Mouse (Mus musculus) thymus, postnatal 36 days (tissue): ENCODE measurements around the gene Bbs9.
"Not testable (repeated sequence)": the region's sequence is repeated elsewhere in the genome, so short reads cannot be mapped to it uniquely, and the experiment has no call there.

Experiments used
- DNase-seq, 2 experiments: peaks; one replicate each; pipeline ENCODE4 v3.0.0; 2022; ENCODE audit warnings: mixed read lengths in 2 of 2

Bbs9 gene

GRCm38 (mm10) chr9:22810454-22810853 is 334.9 kb downstream of the Bbs9 start:
- DNase-seq: no peak

GRCm38 (mm10) chr9:22811931-22812330 is 336.4 kb downstream of the Bbs9 start:
- no peak for DNase-seq

GRCm38 (mm10) chr9:22814407-22815092 is 339.0 kb downstream of the Bbs9 start:
- DNase-seq: no peak

GRCm38 (mm10) chr9:22815093-22815458 is 339.6 kb downstream of the Bbs9 start:
- no peak for DNase-seq

GRCm38 (mm10) chr9:22819539-22819938 is 344.0 kb downstream of the Bbs9 start:
- no peak for DNase-seq

- no peak for DNase-seq
Measured at GRCm38 (mm10) chr9:22820646-22821185, 345.2 kb downstream of the Bbs9 start.

- no peak for DNase-seq
Measured at GRCm38 (mm10) chr9:22822770-22823169, 347.3 kb downstream of the Bbs9 start.

- DNase-seq: no peak
Measured at GRCm38 (mm10) chr9:22823856-22824255, 348.3 kb downstream of the Bbs9 start.

GRCm38 (mm10) chr9:22824910-22825309 is 349.4 kb downstream of the Bbs9 start:
- no peak for DNase-seq

GRCm38 (mm10) chr9:22826571-22826990 is 351.1 kb downstream of the Bbs9 start:
- no peak for DNase-seq

GRCm38 (mm10) chr9:22827176-22827770 is 351.8 kb downstream of the Bbs9 start:
- no peak for DNase-seq

- no peak for DNase-seq
Measured at GRCm38 (mm10) chr9:22829212-22829960, 353.9 kb downstream of the Bbs9 start.

GRCm38 (mm10) chr9:22834994-22835512 is 359.5 kb downstream of the Bbs9 start:
- no peak for DNase-seq

GRCm38 (mm10) chr9:22837000-22837399 is 361.5 kb downstream of the Bbs9 start:
- no peak for DNase-seq

- no peak for DNase-seq
Measured at GRCm38 (mm10) chr9:22837702-22838210, 362.2 kb downstream of the Bbs9 start.

GRCm38 (mm10) chr9:22846048-22846447 is 370.5 kb downstream of the Bbs9 start:
- DNase-seq: no peak

GRCm38 (mm10) chr9:22846783-22847182 is 371.3 kb downstream of the Bbs9 start:
- DNase-seq: no peak

- no peak for DNase-seq
Measured at GRCm38 (mm10) chr9:22848800-22849199, 373.3 kb downstream of the Bbs9 start.

GRCm38 (mm10) chr9:22849212-22849611 is 373.7 kb downstream of the Bbs9 start:
- DNase-seq: no peak

GRCm38 (mm10) chr9:22869147-22869546 is 393.6 kb downstream of the Bbs9 start:
- not testable (repeated sequence) for DNase-seq

GRCm38 (mm10) chr9:22870661-22871060 is 395.1 kb downstream of the Bbs9 start:
- DNase-seq: no peak

- DNase-seq: no peak
Measured at GRCm38 (mm10) chr9:22875231-22875630, 399.7 kb downstream of the Bbs9 start.

GRCm38 (mm10) chr9:22879266-22879665 is 403.8 kb downstream of the Bbs9 start:
- DNase-seq: no peak
